Mouse (Mus musculus): ENCODE results near the gene Pcdh17. TPM values are rescaled to one million over a fixed set of nuclear protein-coding genes. Genes with fewer than 3 reads are reported as not detected.

Pcdh17 gene
- polyA plus RNA-seq, 1 experiment = 11.3 TPM

DNA sequence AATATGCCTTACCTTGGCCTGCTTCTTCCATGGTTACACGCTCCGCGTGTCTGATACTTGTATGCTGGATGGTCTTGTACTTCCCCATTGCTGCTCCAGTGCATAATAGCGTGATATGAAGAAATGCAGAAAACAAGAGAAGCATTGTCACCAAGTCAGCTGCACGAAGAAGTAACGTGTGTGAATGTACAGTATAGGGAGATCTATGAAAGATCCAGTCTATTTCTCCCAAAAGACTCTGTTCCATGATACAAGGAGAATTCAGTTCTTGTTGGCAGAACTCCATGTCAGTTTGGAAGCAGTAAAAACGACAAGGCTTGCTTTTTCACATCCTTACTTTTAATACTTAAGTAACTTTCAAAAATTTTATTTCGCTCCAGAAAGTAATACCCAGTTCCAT, 33.0 kb downstream of the Pcdh17 start:
- no peaks in the 10 kb centered on the region for H3K4me1 ChIP-seq (ENCODE audit: control insufficient read depth, insufficient read depth, low read length)
- no peak overlapping the region for H3K27ac ChIP-seq (ENCODE audit: insufficient read depth, low read length)
- no peak overlapping the region for H3K4me3 ChIP-seq (ENCODE audit: insufficient read depth, low read length)
- TF ChIP-seq CTCF (IDR thresholded peaks at IDR 0.05; ENCODE audit: extremely low read depth, insufficient read depth, low read length) (no peak), POLR2A (IDR thresholded peaks at IDR 0.05; ENCODE audit: extremely low read depth, insufficient read depth, low read length) (no peak)

DNA sequence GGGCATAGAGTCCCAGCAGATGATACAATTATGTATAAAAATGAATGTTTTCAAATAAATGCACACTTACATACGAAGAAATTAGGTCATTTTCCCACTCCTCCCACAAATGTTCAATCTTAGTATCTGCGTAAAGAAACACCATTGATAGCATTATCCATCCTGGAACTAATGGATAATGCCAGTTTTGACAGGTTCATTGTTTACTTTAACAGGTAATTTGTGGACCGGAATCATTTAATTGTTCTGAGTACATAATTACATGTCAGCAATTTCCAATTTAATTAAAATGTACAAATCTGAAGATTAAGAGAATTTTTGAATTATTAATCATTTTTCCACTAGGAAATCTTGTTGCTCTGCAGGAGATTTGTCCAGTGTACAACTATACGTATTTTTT, 33.5 kb downstream of the Pcdh17 start:
- no peak overlapping the region for H3K27ac ChIP-seq (ENCODE audit: insufficient read depth, low read length)

DNA sequence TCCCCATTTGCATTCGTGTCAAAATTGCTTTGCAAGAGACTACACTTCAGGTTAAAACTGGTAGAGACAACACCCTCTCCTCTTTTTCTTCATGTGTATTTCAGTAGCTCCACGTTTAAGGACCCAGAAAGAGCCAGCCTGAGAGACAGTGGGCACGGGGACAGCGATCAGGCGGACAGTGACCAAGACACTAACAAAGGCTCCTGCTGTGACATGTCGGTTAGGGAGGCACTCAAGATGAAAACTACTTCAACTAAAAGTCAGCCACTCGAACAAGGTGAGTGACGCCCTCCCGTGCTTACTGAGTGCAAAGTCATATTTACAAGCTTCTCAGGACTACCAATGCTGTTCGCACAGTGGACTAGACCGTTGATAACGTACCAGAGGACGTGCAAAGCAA, 34.0 kb downstream of the Pcdh17 start:
- Histone ChIP-seq H3K4me1 (ENCODE audit: control insufficient read depth, insufficient read depth, low read length) (no peaks in the 10 kb centered on the region), H3K27ac (ENCODE audit: insufficient read depth, low read length) (0 out of 2 replicates have a peak overlapping the region, but pooled peaks have one; percentile 13), H3K4me3 (ENCODE audit: insufficient read depth, low read length) (no peak overlapping the region)
- TF ChIP-seq POLR2A (IDR thresholded peaks at IDR 0.05; ENCODE audit: extremely low read depth, insufficient read depth, low read length) (no peak), CTCF (IDR thresholded peaks at IDR 0.05; ENCODE audit: extremely low read depth, insufficient read depth, low read length) (no peak)

More for the DNA sequence above, 33.5 kb downstream of the Pcdh17 start:
- no peaks in the 10 kb centered on the region for H3K4me1 ChIP-seq (ENCODE audit: control insufficient read depth, insufficient read depth, low read length)
- no peak overlapping the region for H3K4me3 ChIP-seq (ENCODE audit: insufficient read depth, low read length)
- TF ChIP-seq POLR2A (IDR thresholded peaks at IDR 0.05; ENCODE audit: extremely low read depth, insufficient read depth, low read length) = no peak
- TF ChIP-seq CTCF (IDR thresholded peaks at IDR 0.05; ENCODE audit: extremely low read depth, insufficient read depth, low read length) = no peak

DNA sequence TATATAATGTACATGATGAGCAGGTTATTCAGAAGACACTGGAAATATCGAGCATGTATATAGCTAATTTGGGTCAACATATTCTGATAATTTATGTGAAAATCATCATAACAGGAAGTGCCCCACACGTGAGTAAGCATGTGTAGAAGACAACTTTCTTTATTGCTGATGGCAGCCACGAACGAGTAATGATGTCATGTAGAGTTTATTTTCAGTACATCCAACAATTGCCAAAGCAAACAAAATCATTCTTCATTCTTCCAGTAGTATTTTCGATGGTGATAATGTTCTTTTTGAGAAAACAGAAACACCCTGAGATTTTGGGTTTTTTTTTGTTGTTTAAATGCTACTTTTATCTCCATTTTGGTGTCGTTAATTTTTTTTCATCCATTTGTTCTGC, 37.2 kb downstream of the Pcdh17 start:
- no peak overlapping the region for H3K27ac ChIP-seq (ENCODE audit: insufficient read depth, low read length)
- no peak overlapping the region for H3K4me3 ChIP-seq (ENCODE audit: insufficient read depth, low read length)
- TF ChIP-seq POLR2A (IDR thresholded peaks at IDR 0.05; ENCODE audit: extremely low read depth, insufficient read depth, low read length) (no peak), CTCF (IDR thresholded peaks at IDR 0.05; ENCODE audit: extremely low read depth, insufficient read depth, low read length) (no peak)
- no peaks in the 10 kb centered on the region for H3K4me1 ChIP-seq (ENCODE audit: control insufficient read depth, insufficient read depth, low read length)

DNA sequence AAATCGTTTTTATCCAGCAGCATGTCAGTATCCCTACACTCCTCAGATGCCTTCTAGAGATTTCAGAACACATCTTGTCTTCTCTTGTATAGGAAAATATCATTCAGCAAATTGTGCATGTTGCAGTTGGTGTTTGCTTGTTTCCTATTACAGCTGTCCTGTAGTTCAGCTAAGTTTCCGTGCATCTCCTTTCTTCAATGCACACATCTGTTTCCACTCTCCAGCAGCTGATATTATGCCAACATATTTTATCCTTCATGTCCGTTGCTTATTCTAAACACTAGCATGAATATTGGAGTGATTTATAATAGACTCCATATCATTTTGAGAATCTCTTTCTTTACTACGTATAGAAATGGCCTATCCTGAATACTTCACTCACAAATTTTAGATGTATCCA, 41.0 kb downstream of the Pcdh17 start:
- H3K4me1 ChIP-seq (ENCODE audit: control insufficient read depth, insufficient read depth, low read length) = no peaks in the 10 kb centered on the region
- H3K4me3 ChIP-seq (ENCODE audit: insufficient read depth, low read length) = no peak overlapping the region
- TF ChIP-seq CTCF (IDR thresholded peaks at IDR 0.05; ENCODE audit: extremely low read depth, insufficient read depth, low read length) (no peak), POLR2A (IDR thresholded peaks at IDR 0.05; ENCODE audit: extremely low read depth, insufficient read depth, low read length) (no peak)
- H3K27ac ChIP-seq (ENCODE audit: insufficient read depth, low read length) = no peak overlapping the region

DNA sequence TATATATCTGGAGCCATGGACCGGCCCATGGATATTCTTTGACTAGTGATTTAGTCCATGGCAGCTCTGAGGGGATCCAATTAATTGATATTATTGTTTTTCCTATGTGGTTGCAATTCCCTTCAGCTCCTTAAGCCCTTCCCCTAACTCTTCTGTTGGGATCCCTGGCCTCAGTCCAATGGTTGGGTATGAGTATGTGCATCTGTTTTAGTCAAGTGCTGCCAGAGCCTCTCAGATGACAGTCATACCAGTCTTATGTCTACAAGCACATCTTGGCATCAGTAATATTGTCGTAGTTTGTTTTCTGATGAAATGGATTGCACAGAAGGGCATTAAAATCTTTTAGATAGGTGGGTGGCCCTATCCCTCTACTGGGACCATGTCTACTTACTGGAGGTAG, 67.6 kb downstream of the Pcdh17 start:
- Histone ChIP-seq H3K4me1 (ENCODE audit: control insufficient read depth, insufficient read depth, low read length) (no peaks in the 10 kb centered on the region), H3K27ac (ENCODE audit: insufficient read depth, low read length) (no peak overlapping the region), H3K4me3 (ENCODE audit: insufficient read depth, low read length) (no peak overlapping the region)
- TF ChIP-seq POLR2A (IDR thresholded peaks at IDR 0.05; ENCODE audit: extremely low read depth, insufficient read depth, low read length) (no peak), CTCF (IDR thresholded peaks at IDR 0.05; ENCODE audit: extremely low read depth, insufficient read depth, low read length) (no peak)

DNA sequence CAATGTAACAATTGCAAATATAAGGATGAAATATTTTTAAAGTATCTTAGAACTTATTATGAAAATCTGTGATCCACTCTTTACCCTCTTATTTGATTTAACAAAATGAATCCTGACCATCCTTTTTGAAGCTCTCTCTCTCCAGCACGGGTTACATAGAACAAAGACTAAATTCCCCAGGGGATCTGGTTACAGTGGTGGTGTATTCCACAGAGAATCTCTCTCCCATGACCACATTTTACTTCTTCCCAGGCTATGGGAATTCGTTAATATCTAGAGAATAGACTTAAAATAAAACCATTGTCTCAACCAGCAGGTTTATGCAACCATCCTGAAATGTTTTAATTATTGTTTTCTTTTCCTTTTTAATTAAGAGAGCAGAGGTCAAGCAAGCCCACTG, 89.0 kb downstream of the Pcdh17 start:
- TF ChIP-seq CTCF (IDR thresholded peaks at IDR 0.05; ENCODE audit: extremely low read depth, insufficient read depth, low read length) = no peak
- no peaks in the 10 kb centered on the region for H3K4me1 ChIP-seq (ENCODE audit: control insufficient read depth, insufficient read depth, low read length)

DNA sequence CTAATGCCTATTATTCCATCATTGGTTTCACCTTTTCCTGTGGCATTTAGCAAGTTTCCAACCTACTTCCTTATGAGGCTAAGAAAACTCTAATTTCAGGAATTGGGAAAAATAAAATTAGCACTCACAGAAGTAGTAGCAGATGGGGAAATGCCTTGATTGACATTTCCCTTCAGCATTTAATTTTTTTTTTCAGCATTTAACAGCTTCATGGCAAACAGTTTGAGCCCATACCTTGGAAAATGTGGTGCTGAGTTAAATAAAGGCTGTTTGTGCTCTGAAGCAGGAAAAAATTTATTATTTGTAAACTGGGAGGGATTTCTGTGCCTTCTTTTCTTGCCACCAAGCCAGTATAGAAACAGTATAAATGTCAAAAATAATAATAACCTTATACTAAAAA, 91.9 kb downstream of the Pcdh17 start:
- TF ChIP-seq POLR2A (IDR thresholded peaks at IDR 0.05; ENCODE audit: extremely low read depth, insufficient read depth, low read length) = no peak
- TF ChIP-seq CTCF (IDR thresholded peaks at IDR 0.05; ENCODE audit: extremely low read depth, insufficient read depth, low read length) = no peak
- Histone ChIP-seq H3K4me3 (ENCODE audit: insufficient read depth, low read length) (no peak overlapping the region), H3K27ac (ENCODE audit: insufficient read depth, low read length) (no peak overlapping the region), H3K4me1 (ENCODE audit: control insufficient read depth, insufficient read depth, low read length) (no peaks in the 10 kb centered on the region)

More for the DNA sequence above, 89.0 kb downstream of the Pcdh17 start:
- no peak overlapping the region for H3K27ac ChIP-seq (ENCODE audit: insufficient read depth, low read length)
- no peak overlapping the region for H3K4me3 ChIP-seq (ENCODE audit: insufficient read depth, low read length)

DNA sequence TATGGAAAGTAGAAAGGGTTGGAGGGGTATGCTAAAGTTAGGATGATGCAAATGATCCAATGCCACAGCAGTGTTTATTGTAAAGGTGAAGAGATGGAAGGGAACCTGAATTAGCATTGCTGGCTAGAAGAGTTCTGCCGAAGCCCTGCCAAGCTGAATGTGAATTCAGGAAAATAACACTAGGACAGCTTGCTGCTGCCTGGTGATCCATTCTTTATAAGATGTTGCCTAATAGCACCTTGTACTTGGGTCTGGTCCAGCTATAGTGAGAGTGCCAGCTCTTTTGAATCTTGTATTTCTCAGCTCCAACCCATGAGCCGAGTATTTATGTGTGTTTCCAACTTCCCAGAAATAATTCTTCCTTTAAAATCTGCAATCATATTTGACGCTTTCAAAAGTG, 98.5 kb downstream of the Pcdh17 start:
- TF ChIP-seq POLR2A (IDR thresholded peaks at IDR 0.05; ENCODE audit: extremely low read depth, insufficient read depth, low read length) (no peak), CTCF (IDR thresholded peaks at IDR 0.05; ENCODE audit: extremely low read depth, insufficient read depth, low read length) (no peak)
- H3K4me1 ChIP-seq (ENCODE audit: control insufficient read depth, insufficient read depth, low read length) = no peaks in the 10 kb centered on the region

DNA sequence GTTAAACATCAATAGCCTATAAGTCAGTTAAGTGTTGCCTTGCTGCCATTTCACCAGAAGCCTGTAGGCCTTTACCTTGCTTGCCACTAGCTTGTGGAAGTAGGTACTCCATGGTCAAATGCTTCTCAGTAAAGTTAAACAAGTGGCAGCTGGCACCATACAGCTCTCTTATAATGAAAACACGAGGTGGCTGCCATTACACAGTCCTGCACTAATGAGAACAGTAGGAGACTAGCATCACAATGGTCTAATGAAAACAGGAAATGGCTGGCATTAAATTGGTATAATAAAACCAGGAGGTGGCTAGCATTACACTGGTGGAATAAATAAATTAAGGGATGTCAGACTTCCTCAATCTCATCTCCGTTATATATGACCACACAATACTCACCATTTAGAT, 102.6 kb downstream of the Pcdh17 start:
- H3K4me1 ChIP-seq (ENCODE audit: control insufficient read depth, insufficient read depth, low read length) = no peaks in the 10 kb centered on the region
- H3K4me3 ChIP-seq (ENCODE audit: insufficient read depth, low read length) = no peak overlapping the region
- H3K27ac ChIP-seq (ENCODE audit: insufficient read depth, low read length) = no peak overlapping the region
- TF ChIP-seq CTCF (IDR thresholded peaks at IDR 0.05; ENCODE audit: extremely low read depth, insufficient read depth, low read length) (no peak), POLR2A (IDR thresholded peaks at IDR 0.05; ENCODE audit: extremely low read depth, insufficient read depth, low read length) (no peak)

More for the DNA sequence above, 98.5 kb downstream of the Pcdh17 start:
- Histone ChIP-seq H3K27ac (ENCODE audit: insufficient read depth, low read length) (no peak overlapping the region), H3K4me3 (ENCODE audit: insufficient read depth, low read length) (no peak overlapping the region)
